Mouse (Mus musculus) lung, adult 18-20 months (tissue): ENCODE results near the gene Zfp9.

Experiments
- DNase-seq, 2 experiments: peaks; one replicate each; pipeline ENCODE4 v3.0.0; 2022; ENCODE audit warnings: mixed read lengths in 2 of 2

Zfp9 gene

GRCm38 (mm10) chr6:118478957-118479708, at the start of gene Zfp9:
Gene Zfp9, minus strand, starts transcription at chr6:118479320.
- DNase-seq = peak; percentile 81 to 84

GRCm38 (mm10) chr6:118520668-118521067, 41.5 kb upstream of the Zfp9 start:
- DNase-seq = no peak

GRCm38 (mm10) chr6:118513335-118514012, 34.4 kb upstream of the Zfp9 start:
- no peak for DNase-seq

- no peak for DNase-seq
Measured at GRCm38 (mm10) chr6:118499010-118499409, 19.9 kb upstream of the Zfp9 start.

GRCm38 (mm10) chr6:118482125-118482524, 3.0 kb upstream of the Zfp9 start:
- DNase-seq = no peak

GRCm38 (mm10) chr6:118477875-118478785, 990 bp downstream of the Zfp9 start:
- no peak for DNase-seq

GRCm38 (mm10) chr6:118462069-118462705, 16.9 kb downstream of the Zfp9 start:
- no peak for DNase-seq

- DNase-seq = no peak
Measured at GRCm38 (mm10) chr6:118457726-118458125, 21.4 kb downstream of the Zfp9 start.

- DNase-seq = peak; percentile 83 to 88
Measured at GRCm38 (mm10) chr6:118455042-118455631, 24.0 kb downstream of the Zfp9 start, which contains the start of gene Zfp248. Gene Zfp248, minus strand, starts transcription at chr6:118455528.

GRCm38 (mm10) chr6:118454452-118454851, 24.7 kb downstream of the Zfp9 start:
- no peak for DNase-seq

GRCm38 (mm10) chr6:118431502-118431901, 47.6 kb downstream of the Zfp9 start:
- DNase-seq = no peak

GRCm38 (mm10) chr6:118426666-118427065, 52.5 kb downstream of the Zfp9 start:
- DNase-seq = no peak

- DNase-seq = peak; percentile 94 to 95
Measured at GRCm38 (mm10) chr6:118419050-118419920, 59.8 kb downstream of the Zfp9 start, which contains the start of gene Bms1. Gene Bms1, minus strand, starts transcription at chr6:118419474.
